In the genomic region with DNA sequence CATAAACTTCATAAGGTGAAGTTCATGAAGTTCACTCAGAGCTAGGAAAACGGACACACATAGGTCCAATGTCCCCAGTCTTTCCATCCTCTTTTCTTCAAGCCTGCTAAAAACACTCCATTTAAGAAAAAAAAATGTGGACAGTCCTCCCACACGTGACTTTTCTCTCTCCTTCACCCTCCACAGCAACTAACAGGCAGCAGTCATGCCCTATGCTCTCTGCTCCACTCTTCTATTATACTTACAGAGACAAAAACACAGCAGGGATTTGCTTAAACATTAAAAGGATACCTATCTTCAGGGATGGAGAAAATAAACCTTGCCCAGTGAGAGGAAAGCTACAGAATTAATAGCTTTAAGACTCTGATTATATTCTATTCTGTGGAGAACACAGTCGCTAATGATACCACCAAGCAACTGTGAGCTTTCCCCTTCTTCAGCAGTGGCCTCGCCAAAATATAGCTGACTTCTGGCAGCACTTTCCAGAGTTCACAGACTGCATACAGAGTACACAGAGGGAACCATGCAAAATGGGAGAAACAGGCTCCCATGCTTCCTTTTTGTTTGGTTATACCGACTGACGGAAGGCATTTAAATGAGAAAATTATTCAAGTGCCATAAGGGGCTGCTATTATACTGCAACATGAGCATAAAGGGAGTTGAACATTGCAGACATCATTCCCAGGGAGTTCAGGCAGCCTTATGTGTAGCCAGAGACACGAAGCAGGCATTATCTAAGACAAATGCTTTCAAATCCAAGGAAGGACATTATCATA, we compare ENCODE assay signal across 16 mouse cellular contexts.
DNase-seq lines count a peak whose midpoint lies in the region; ATAC-seq and TF ChIP-seq lines count a peak whose summit lies in the region.
"Had no signal": no experiment of that assay in that cellular context is flagged by ENCODE, and none has a peak within 500 bp of the region (broad histone marks: within the 10 kb centered on the region; RNA-seq: fewer than 3 reads in every experiment).

No protein-coding gene starts in this region.

- H3K36me3 ChIP-seq in neural tube, embryonic 11.5 days (ENCODE audit: control insufficient read depth, insufficient read depth, low read length), result no peaks in the 10 kb centered on the region
- H3K36me3 ChIP-seq in hindbrain, embryonic 12.5 days, result no peaks in the 10 kb centered on the region
- no peaks in the 10 kb centered on the region for H3K36me3 ChIP-seq in midbrain, embryonic 13.5 days
- no peaks in the 10 kb centered on the region for H3K36me3 ChIP-seq in stomach, postnatal 0 days (ENCODE audit: control insufficient read depth, insufficient read depth, low read length)
- H3K36me3 ChIP-seq in liver, embryonic 11.5 days (ENCODE audit: control insufficient read depth, insufficient read depth, low read length), result no peaks in the 10 kb centered on the region
- H3K36me3 ChIP-seq: lung, embryonic 15.5 days had no signal

- no peak overlapping the region for H3K4me2 ChIP-seq in neural tube, embryonic 11.5 days (ENCODE audit: low read depth)
- H3K4me2 ChIP-seq in hindbrain, embryonic 12.5 days (replicated peaks), result no peak overlapping the region
- H3K4me2 ChIP-seq in midbrain, embryonic 13.5 days (replicated peaks), result no peak overlapping the region
- no peak overlapping the region for H3K4me2 ChIP-seq in stomach, postnatal 0 days (replicated peaks; ENCODE audit: low read depth)
- H3K4me2 ChIP-seq in liver, embryonic 11.5 days, result no peak overlapping the region
- H3K4me2 ChIP-seq: lung, embryonic 15.5 days had no signal

- H3K27ac ChIP-seq in neural tube, embryonic 11.5 days (ENCODE audit: low read depth, low read length), result no peak overlapping the region
- peak overlapping the region; percentile 49 for H3K27ac ChIP-seq in hindbrain, embryonic 12.5 days
- H3K27ac ChIP-seq in midbrain, embryonic 13.5 days, result peak overlapping the region; percentile 75
- no peak overlapping the region for H3K27ac ChIP-seq in stomach, postnatal 0 days (replicated peaks)
- no peak overlapping the region for H3K27ac ChIP-seq in liver, embryonic 11.5 days (ENCODE audit: low read depth, low read length)
- H3K27ac ChIP-seq: gastrocnemius, adult 2 months; lung, embryonic 15.5 days had no signal

- H3K9me3 ChIP-seq in neural tube, embryonic 11.5 days (ENCODE audit: control insufficient read depth, low read length), result no peaks in the 10 kb centered on the region
- H3K9me3 ChIP-seq in hindbrain, embryonic 12.5 days (replicated peaks), result no peaks in the 10 kb centered on the region
- H3K9me3 ChIP-seq in midbrain, embryonic 13.5 days, result no peaks in the 10 kb centered on the region
- H3K9me3 ChIP-seq in stomach, postnatal 0 days (ENCODE audit: control insufficient read depth, low read length), result no peaks in the 10 kb centered on the region
- H3K9me3 ChIP-seq in liver, embryonic 11.5 days (ENCODE audit: control insufficient read depth, low read length), result no peaks in the 10 kb centered on the region
- H3K9me3 ChIP-seq: lung, embryonic 15.5 days had no signal

- H3K4me3 ChIP-seq in neural tube, embryonic 11.5 days (ENCODE audit: low read depth, low read length), result no peak overlapping the region
- H3K4me3 ChIP-seq in hindbrain, embryonic 12.5 days, result no peak overlapping the region
- H3K4me3 ChIP-seq in midbrain, embryonic 13.5 days (replicated peaks), result no peak overlapping the region
- H3K4me3 ChIP-seq in stomach, postnatal 0 days (ENCODE audit: low read depth, low read length), result no peak overlapping the region
- no peak overlapping the region for H3K4me3 ChIP-seq in liver, embryonic 11.5 days (ENCODE audit: low read depth, low read length)
- H3K4me3 ChIP-seq: gastrocnemius, adult 2 months; lung, embryonic 15.5 days had no signal

- H3K27me3 ChIP-seq in neural tube, embryonic 11.5 days (ENCODE audit: control insufficient read depth, insufficient read depth, low read length), result no peaks in the 10 kb centered on the region
- no peaks in the 10 kb centered on the region for H3K27me3 ChIP-seq in hindbrain, embryonic 12.5 days
- H3K27me3 ChIP-seq in midbrain, embryonic 13.5 days, result no peaks in the 10 kb centered on the region
- H3K27me3 ChIP-seq in stomach, postnatal 0 days (ENCODE audit: control insufficient read depth, insufficient read depth, low read length), result no peaks in the 10 kb centered on the region
- H3K27me3 ChIP-seq in liver, embryonic 11.5 days (replicated peaks; ENCODE audit: control insufficient read depth, insufficient read depth, low read length), result no peaks in the 10 kb centered on the region
- H3K27me3 ChIP-seq: lung, embryonic 15.5 days had no signal

- no peak for TF ChIP-seq EP300 in stomach, postnatal 0 days (optimal IDR thresholded peaks at IDR 0.05)

- WGBS in neural tube, embryonic 11.5 days, result 42% methylated on average over 7 of the region's 7 CpGs
- 27% methylated on average over 7 of the region's 7 CpGs for WGBS in hindbrain, embryonic 12.5 days
- 13% methylated on average over 7 of the region's 7 CpGs for WGBS in midbrain, embryonic 13.5 days
- WGBS in stomach, postnatal 0 days, result 48% methylated on average over 7 of the region's 7 CpGs
- 63% methylated on average over 7 of the region's 7 CpGs for WGBS in liver, embryonic 11.5 days

- no peaks in the 10 kb centered on the region for H3K4me1 ChIP-seq in neural tube, embryonic 11.5 days (ENCODE audit: control insufficient read depth, insufficient read depth, low read length)
- H3K4me1 ChIP-seq in hindbrain, embryonic 12.5 days, result peaks cover 11% of the 10 kb centered on the region
- H3K4me1 ChIP-seq in midbrain, embryonic 13.5 days (replicated peaks), result peaks cover 28% of the 10 kb centered on the region
- H3K4me1 ChIP-seq in stomach, postnatal 0 days (replicated peaks; ENCODE audit: control insufficient read depth, insufficient read depth), result no peaks in the 10 kb centered on the region
- H3K4me1 ChIP-seq in liver, embryonic 11.5 days (replicated peaks; ENCODE audit: control insufficient read depth, insufficient read depth, low read length), result no peaks in the 10 kb centered on the region
- H3K4me1 ChIP-seq: lung, embryonic 15.5 days had no signal

- TF ChIP-seq CTCF in stomach, postnatal 0 days (IDR thresholded peaks at IDR 0.05; ENCODE audit: low read depth), result peak; percentile 23; the same call in 1 of the 2 replicates

- peak; percentile 55 for DNase-seq in neural tube, embryonic 11.5 days (ENCODE audit: low spot score)
- no peak for DNase-seq in neural tube, embryonic 10.5 days (ENCODE audit: extremely low spot score, low spot score)
- no peak for DNase-seq in stomach, postnatal 0 days (ENCODE audit: low spot score)
- no peak for DNase-seq in ovary, postnatal 36 days (ENCODE audit: low spot score)
- DNase-seq in spleen, adult 12 weeks (ENCODE audit: low spot score), result no peak
- no peak for DNase-seq in liver, embryonic 11.5 days (ENCODE audit: low spot score)
- DNase-seq: cerebellum, adult 8-10 months; gastrocnemius, adult 2 months; heart, postnatal 14 days; kidney, adult 2 months; kidney, postnatal 25 days; spleen, adult 18-20 months; thymus, postnatal 25 days had no signal

- peak; percentile 76 for ATAC-seq in neural tube, embryonic 11.5 days (ENCODE audit: insufficient read depth, low FRiP score, low TSS enrichment)
- peak; percentile 87 for ATAC-seq in hindbrain, embryonic 12.5 days (ENCODE audit: low FRiP score)
- peak; percentile 84 for ATAC-seq in midbrain, embryonic 13.5 days
- no peak for ATAC-seq in stomach, postnatal 0 days (ENCODE audit: low FRiP score, low TSS enrichment)
- ATAC-seq in liver, embryonic 11.5 days (replicated peaks; ENCODE audit: low FRiP score), result no peak

- H3K9ac ChIP-seq in neural tube, embryonic 11.5 days (ENCODE audit: low read length), result no peak overlapping the region
- no peak overlapping the region for H3K9ac ChIP-seq in hindbrain, embryonic 12.5 days
- no peak overlapping the region for H3K9ac ChIP-seq in midbrain, embryonic 13.5 days (replicated peaks)
- H3K9ac ChIP-seq in stomach, postnatal 0 days (ENCODE audit: low read length), result no peak overlapping the region
- H3K9ac ChIP-seq in liver, embryonic 11.5 days (ENCODE audit: low read depth, low read length), result no peak overlapping the region
- H3K9ac ChIP-seq: lung, embryonic 15.5 days had no signal

Comparison
In these comparisons a context has a peak if more than half of its experiments do, and no peak if none do; other contexts are left out.
1. ATAC-seq: peak in neural tube, embryonic 11.5 days (single experiment), hindbrain, embryonic 12.5 days (single experiment) and midbrain, embryonic 13.5 days (single experiment); none in stomach, postnatal 0 days (single experiment) and liver, embryonic 11.5 days (single experiment).
2. H3K27ac ChIP-seq: peak in hindbrain, embryonic 12.5 days (single experiment) and midbrain, embryonic 13.5 days (single experiment); none in neural tube, embryonic 11.5 days (single experiment), stomach, postnatal 0 days (single experiment) and liver, embryonic 11.5 days (single experiment).